Mouse (Mus musculus) heart, postnatal 0 days (tissue): ENCODE data around the gene Grik4.

Experiments used
- CTCF ChIP-seq: IDR thresholded peaks from 2 replicates; pipeline ENCODE4 v1.5.1; 2016; ENCODE audit warnings: antibody characterized with exemption, control low read depth, low read depth
- EP300 ChIP-seq: IDR thresholded peaks from 2 replicates; pipeline ENCODE4 v1.6.1; 2016; ENCODE audit warnings: antibody characterized with exemption, low read depth

- TF ChIP-seq CTCF (no peak), EP300 (no peak)
Observed at GRCm38 (mm10) chr9:42809146-42809545, 135.1 kb downstream of the Grik4 start.
